Mouse (Mus musculus) testis, adult 2 months (tissue): ENCODE results near the gene Olfr239.
"Not testable (repeated sequence)": the region's sequence is repeated elsewhere in the genome, so short reads cannot be mapped to it uniquely, and the experiment has no call there.

ENCODE experiments used
- CTCF ChIP-seq: fragments of 200-500 bp; IDR thresholded peaks from 2 replicates; pipeline ENCODE4 v1.5.1; 2012; ENCODE audit warnings: low read depth, mild to moderate bottlenecking, inconsistent platforms, low read length, moderate library complexity; ENCODE audit not compliant: control insufficient read depth, insufficient read depth, insufficient replicate concordance
- POLR2A ChIP-seq: fragments of 200-500 bp; IDR thresholded peaks from 2 replicates; pipeline ENCODE4 v1.6.1; 2012; ENCODE audit warnings: low read depth, mild to moderate bottlenecking, inconsistent platforms, low read length, moderate library complexity; ENCODE audit not compliant: control insufficient read depth

DNA sequence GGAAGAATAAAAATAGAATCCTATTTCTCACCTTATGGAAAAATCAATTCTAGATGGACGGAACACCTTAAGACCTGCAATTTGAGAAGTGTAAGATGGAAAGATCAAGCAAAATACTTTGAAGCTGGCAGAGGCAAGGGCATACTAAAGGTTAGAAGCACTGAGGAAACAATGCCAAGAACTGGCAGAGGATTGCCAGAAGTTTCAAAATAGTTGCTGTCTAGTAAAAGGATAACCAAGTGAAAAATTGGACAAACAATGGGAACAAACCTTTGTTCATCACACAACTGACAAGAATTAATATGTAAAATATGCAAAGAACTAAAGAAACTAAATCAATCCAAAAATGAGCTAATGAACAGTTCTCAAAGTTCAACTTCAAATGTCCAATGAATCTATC lies 45.5 kb downstream of the Olfr239 start:
- not testable (repeated sequence) for TF ChIP-seq POLR2A, CTCF
